Mouse (Mus musculus) midbrain, embryonic 10.5 days (tissue): ENCODE measurements around the gene Sirt6. TPM values are rescaled to one million over a fixed set of nuclear protein-coding genes. Genes with fewer than 3 reads are reported as not detected.

ENCODE experiments used
- DNase-seq: peaks from one replicate; pipeline ENCODE4 v3.0.0-alpha.2; 2017; ENCODE audit warnings: low spot score
- H3K27ac ChIP-seq: fragments of 300-500 bp; sonication (generic); replicated peaks from 2 replicates; pipeline ENCODE4 v1.5.1; 2016; ENCODE audit warnings: mild to moderate bottlenecking
- H3K27me3 ChIP-seq: fragments of 300-500 bp; sonication (generic); 2 replicates; pipeline ENCODE4 v1.6.1; 2016; ENCODE audit warnings: low read depth, mild to moderate bottlenecking; ENCODE audit not compliant: poor library complexity, severe bottlenecking
- H3K36me3 ChIP-seq: fragments of 300-500 bp; sonication (generic); 2 replicates; pipeline ENCODE4 v1.6.1; 2016; ENCODE audit warnings: mild to moderate bottlenecking, moderate library complexity
- H3K4me1 ChIP-seq: fragments of 300-500 bp; sonication (generic); 2 replicates; pipeline ENCODE4 v1.6.1; 2016
- H3K4me3 ChIP-seq: fragments of 300-500 bp; sonication (generic); 2 replicates; pipeline ENCODE4 v1.5.1; 2016; ENCODE audit warnings: mild to moderate bottlenecking, moderate library complexity
- H3K9me3 ChIP-seq: fragments of 300-500 bp; sonication (generic); replicated peaks from 2 replicates; pipeline ENCODE4 v1.6.1; 2016; ENCODE audit warnings: mild to moderate bottlenecking
- WGBS: fragments of 180-500 bp; shearing (Covaris S2); methylation state at CpG from one replicate; pipeline ENCODE4 v1.1.7; 2016; 5-methylcytosine and 5-hydroxymethylcytosine counted together
- polyA plus RNA-seq: library from polyadenylated mRNA; unstranded; fragments of >200 nt; fragmentation: Nextera tagmentation; extraction: Ambion mirVana; gene quantifications from 2 replicates; pipeline ENCODE4 v1.2.1, GENCODE M21; 2016

Sirt6 gene
- polyA plus RNA-seq, 1 experiment from 2014 or later: 49.3 TPM

GRCm38 (mm10) chr10:81612779-81613178 is 14.8 kb downstream of the Sirt6 start:
- H3K4me3 ChIP-seq: no peak overlapping the region
- H3K27ac ChIP-seq: no peak overlapping the region
- no peaks in the 10 kb centered on the region for H3K27me3 ChIP-seq
- peaks cover 4% of the 10 kb centered on the region; the same call in 1 of the 2 replicates for H3K9me3 ChIP-seq
- peaks cover 15% of the 10 kb centered on the region for H3K36me3 ChIP-seq
- WGBS: 74% methylated on average over 3 of the region's 3 CpGs
- peaks cover 8% of the 10 kb centered on the region for H3K4me1 ChIP-seq
- DNase-seq: no peak

- H3K9me3 ChIP-seq: peaks cover 4% of the 10 kb centered on the region; the same call in 1 of the 2 replicates
- H3K4me1 ChIP-seq: peaks cover 22% of the 10 kb centered on the region
- DNase-seq: no peak
- no peak overlapping the region for H3K27ac ChIP-seq
- WGBS: 94% methylated on average over 1 of the region's 1 CpGs
- H3K4me3 ChIP-seq: no peak overlapping the region
- peaks cover 16% of the 10 kb centered on the region for H3K36me3 ChIP-seq
- H3K27me3 ChIP-seq: 0 out of 2 replicates have a peak, but pooled peaks cover 7% of the 10 kb centered on the region
Observed at GRCm38 (mm10) chr10:81608308-81608707, 19.3 kb downstream of the Sirt6 start.

- peaks cover 16% of the 10 kb centered on the region for H3K36me3 ChIP-seq
- H3K27ac ChIP-seq: peak within 1 kb of the TSS; percentile 88
- DNase-seq: peak; percentile 93
- peaks cover 21% of the 10 kb centered on the region for H3K27me3 ChIP-seq
- WGBS: under 1% methylated on average over 39 of the region's 39 CpGs
- H3K9me3 ChIP-seq: peaks cover 1% of the 10 kb centered on the region; the same call in 1 of the 2 replicates
- peaks cover 39% of the 10 kb centered on the region for H3K4me1 ChIP-seq
- peak within 1 kb of the TSS; percentile 70 for H3K4me3 ChIP-seq
Observed at GRCm38 (mm10) chr10:81605974-81606751, 21.4 kb downstream of the Sirt6 start, which contains the start of gene BC025920. Gene BC025920 (plus strand): TSS chr10:81606270.

GRCm38 (mm10) chr10:81605666-81605973 is 22.0 kb downstream of the Sirt6 start:
- peak overlapping the region; percentile 70 for H3K4me3 ChIP-seq
- peaks cover 21% of the 10 kb centered on the region for H3K27me3 ChIP-seq
- H3K36me3 ChIP-seq: peaks cover 16% of the 10 kb centered on the region
- peaks cover 44% of the 10 kb centered on the region for H3K4me1 ChIP-seq
- WGBS: 7% methylated on average over 14 of the region's 14 CpGs
- H3K27ac ChIP-seq: peak overlapping the region; percentile 82
- DNase-seq: no peak
- H3K9me3 ChIP-seq: no peaks in the 10 kb centered on the region

GRCm38 (mm10) chr10:81604968-81605665 is 22.5 kb downstream of the Sirt6 start:
- Histone ChIP-seq H3K4me1 (peaks cover 50% of the 10 kb centered on the region), H3K9me3 (no peaks in the 10 kb centered on the region), H3K27me3 (peaks cover 24% of the 10 kb centered on the region), H3K27ac (peak overlapping the region; percentile 82), H3K4me3 (peak overlapping the region; percentile 70), H3K36me3 (peaks cover 16% of the 10 kb centered on the region)
- peak; percentile 87 for DNase-seq
- WGBS: 20% methylated on average over 29 of the region's 29 CpGs

- no peak overlapping the region for H3K27ac ChIP-seq
Observed at GRCm38 (mm10) chr10:81604019-81604967, 23.3 kb downstream of the Sirt6 start.

GRCm38 (mm10) chr10:81602741-81603151 is 24.9 kb downstream of the Sirt6 start:
- no peak overlapping the region for H3K27ac ChIP-seq
- no peak overlapping the region for H3K4me3 ChIP-seq
- WGBS: 25% methylated on average over 4 of the region's 4 CpGs
- H3K27me3 ChIP-seq: peaks cover 47% of the 10 kb centered on the region
- no peaks in the 10 kb centered on the region for H3K9me3 ChIP-seq
- H3K4me1 ChIP-seq: peaks cover 65% of the 10 kb centered on the region
- DNase-seq: peak; percentile 46
- H3K36me3 ChIP-seq: no peaks in the 10 kb centered on the region; the same call in 1 of the 2 replicates

More at GRCm38 (mm10) chr10:81604019-81604967, 23.3 kb downstream of the Sirt6 start:
- no peaks in the 10 kb centered on the region for H3K9me3 ChIP-seq
- peaks cover 52% of the 10 kb centered on the region for H3K4me1 ChIP-seq
- DNase-seq: no peak
- WGBS: 82% methylated on average over 12 of the region's 12 CpGs
- H3K36me3 ChIP-seq: peaks cover 14% of the 10 kb centered on the region
- peak overlapping the region; percentile 70; the same call in 1 of the 2 replicates for H3K4me3 ChIP-seq
- peaks cover 32% of the 10 kb centered on the region for H3K27me3 ChIP-seq

- Histone ChIP-seq H3K4me1 (peaks cover 70% of the 10 kb centered on the region), H3K4me3 (peak overlapping the region; percentile 40), H3K27me3 (peaks cover 60% of the 10 kb centered on the region), H3K9me3 (no peaks in the 10 kb centered on the region), H3K27ac (0 out of 2 replicates have a peak overlapping the region, but pooled peaks have one; percentile 4), H3K36me3 (no peaks in the 10 kb centered on the region)
- 16% methylated on average over 7 of the region's 7 CpGs for WGBS
- no peak for DNase-seq
Observed at GRCm38 (mm10) chr10:81601396-81601905, 26.1 kb downstream of the Sirt6 start.

GRCm38 (mm10) chr10:81600738-81601203 is 26.8 kb downstream of the Sirt6 start, which contains the start of gene Tle6:
Gene Tle6 (minus strand): TSS chr10:81601073.
- WGBS: under 1% methylated on average over 28 of the region's 28 CpGs
- Histone ChIP-seq H3K27me3 (peaks cover 67% of the 10 kb centered on the region), H3K27ac (peak within 1 kb of the TSS; percentile 72), H3K4me3 (peak within 1 kb of the TSS; percentile 40), H3K4me1 (peaks cover 74% of the 10 kb centered on the region), H3K9me3 (no peaks in the 10 kb centered on the region), H3K36me3 (no peaks in the 10 kb centered on the region)
- DNase-seq: peak; percentile 99

GRCm38 (mm10) chr10:81600096-81600495 is 27.5 kb downstream of the Sirt6 start:
- Histone ChIP-seq H3K4me3 (no peak overlapping the region), H3K36me3 (no peaks in the 10 kb centered on the region), H3K27ac (no peak overlapping the region), H3K9me3 (no peaks in the 10 kb centered on the region), H3K4me1 (peaks cover 74% of the 10 kb centered on the region), H3K27me3 (peaks cover 74% of the 10 kb centered on the region)
- 59% methylated on average over 10 of the region's 10 CpGs for WGBS
- no peak for DNase-seq

GRCm38 (mm10) chr10:81599630-81600029 is 28.0 kb downstream of the Sirt6 start:
- no peak for DNase-seq
- Histone ChIP-seq H3K27ac (no peak overlapping the region), H3K27me3 (peaks cover 78% of the 10 kb centered on the region), H3K9me3 (no peaks in the 10 kb centered on the region), H3K4me3 (no peak overlapping the region), H3K4me1 (peaks cover 72% of the 10 kb centered on the region), H3K36me3 (no peaks in the 10 kb centered on the region)
- WGBS: 80% methylated on average over 5 of the region's 5 CpGs

- peaks cover 72% of the 10 kb centered on the region for H3K4me1 ChIP-seq
- H3K9me3 ChIP-seq: no peaks in the 10 kb centered on the region
- H3K27me3 ChIP-seq: peaks cover 80% of the 10 kb centered on the region
- H3K27ac ChIP-seq: no peak overlapping the region
- no peak for DNase-seq
- H3K36me3 ChIP-seq: no peaks in the 10 kb centered on the region
- H3K4me3 ChIP-seq: no peak overlapping the region
- WGBS: 67% methylated on average over 6 of the region's 6 CpGs
Observed at GRCm38 (mm10) chr10:81598871-81599270, 28.7 kb downstream of the Sirt6 start.
